Mouse (Mus musculus) liver, adult 10 weeks (tissue): ENCODE data around the gene Borcs5. TPM values are rescaled to one million over a fixed set of nuclear protein-coding genes. Genes with fewer than 3 reads are reported as not detected.

ENCODE experiments used
- polyA plus RNA-seq: library from polyadenylated mRNA; stranded (reverse); fragments of 350-450 nt; fragmentation: Illumina TruSeq; extraction: RNeasy Lipid Tissue Mini Kit (QIAGEN cat#74804); gene quantifications from one replicate; pipeline ENCODE4 v1.2.3, GENCODE M21; 2014; ENCODE audit warnings: low read depth, low replicate concordance

Gene Borcs5
- 3.1 TPM for polyA plus RNA-seq

GRCm38 (mm10) chr6:134639210-134639609 is at the start of gene Borcs5:
Gene Borcs5 (plus strand): TSS chr6:134639510.

GRCm38 (mm10) chr6:134631947-134632687 is 7.2 kb upstream of the Borcs5 start, which contains the start of gene Mansc1:
Gene Mansc1 (minus strand): TSS chr6:134632488.

Other genes with a start within 250 kb of the Borcs5 start
- 0.24 TPM for gene Bcl2l14, start 243.2 kb upstream of the Borcs5 start, polyA plus RNA-seq
- 41.9 TPM for gene Lrp6, start 72.5 kb upstream of the Borcs5 start, polyA plus RNA-seq
- gene Mansc1, start 7.0 kb upstream of the Borcs5 start, polyA plus RNA-seq: 1.4 TPM
- 50.8 TPM for gene Dusp16, start 153.1 kb downstream of the Borcs5 start, polyA plus RNA-seq
- 40.4 TPM for gene Crebl2, start 190.6 kb downstream of the Borcs5 start, polyA plus RNA-seq